Mouse (Mus musculus): Measurements from ENCODE around the gene Cyth3. TPM values are rescaled to one million over a fixed set of nuclear protein-coding genes. Genes with fewer than 3 reads are reported as not detected.

Gene Cyth3
- polyA plus RNA-seq, 3 experiments from 2014 or later: 11.4 to 41.0 (median 34.9) TPM

GRCm38 (mm10) chr5:143635358-143635757 lies 13.1 kb downstream of the Cyth3 start:
- peak; percentile 24 for ATAC-seq

GRCm38 (mm10) chr5:143636173-143636572 lies 13.9 kb downstream of the Cyth3 start:
- ATAC-seq: no peak

GRCm38 (mm10) chr5:143637832-143638420 lies 15.7 kb downstream of the Cyth3 start:
- peak; percentile 15 for ATAC-seq

- peak; percentile 47 for ATAC-seq
Measured at GRCm38 (mm10) chr5:143638516-143639270, 16.4 kb downstream of the Cyth3 start.

GRCm38 (mm10) chr5:143639329-143639728 lies 17.1 kb downstream of the Cyth3 start:
- no peak for ATAC-seq

GRCm38 (mm10) chr5:143639810-143640209 lies 17.6 kb downstream of the Cyth3 start:
- ATAC-seq: no peak

GRCm38 (mm10) chr5:143641503-143641902 lies 19.3 kb downstream of the Cyth3 start:
- ATAC-seq: no peak

- peak; percentile 50 for ATAC-seq
Measured at GRCm38 (mm10) chr5:143642262-143642831, 20.1 kb downstream of the Cyth3 start.

GRCm38 (mm10) chr5:143645976-143646375 lies 23.7 kb downstream of the Cyth3 start:
- peak; percentile 79 for ATAC-seq

GRCm38 (mm10) chr5:143647412-143647811 lies 25.2 kb downstream of the Cyth3 start:
- ATAC-seq: no peak

- ATAC-seq: no peak
Measured at GRCm38 (mm10) chr5:143648058-143648457, 25.8 kb downstream of the Cyth3 start.

GRCm38 (mm10) chr5:143649168-143649567 lies 26.9 kb downstream of the Cyth3 start:
- ATAC-seq: no peak

- ATAC-seq: no peak
Measured at GRCm38 (mm10) chr5:143651855-143652631, 29.8 kb downstream of the Cyth3 start.

GRCm38 (mm10) chr5:143653497-143653896 lies 31.2 kb downstream of the Cyth3 start:
- ATAC-seq: no peak

GRCm38 (mm10) chr5:143654670-143655510 lies 32.6 kb downstream of the Cyth3 start:
- ATAC-seq: peak; percentile 78

- ATAC-seq: no peak
Measured at GRCm38 (mm10) chr5:143655511-143655943, 33.3 kb downstream of the Cyth3 start.

GRCm38 (mm10) chr5:143656708-143657245 lies 34.5 kb downstream of the Cyth3 start:
- ATAC-seq: no peak

- no peak for ATAC-seq
Measured at GRCm38 (mm10) chr5:143659021-143659523, 36.8 kb downstream of the Cyth3 start.

- no peak for ATAC-seq
Measured at GRCm38 (mm10) chr5:143663074-143663687, 40.9 kb downstream of the Cyth3 start.

- no peak for ATAC-seq
Measured at GRCm38 (mm10) chr5:143665561-143665960, 43.3 kb downstream of the Cyth3 start.

GRCm38 (mm10) chr5:143666015-143666414 lies 43.8 kb downstream of the Cyth3 start:
- no peak for ATAC-seq

Measured in inflammation-experienced regulatory T-cells, adult 6 months (primary cell).